Mouse (Mus musculus) liver (tissue): ENCODE measurements around the gene Tyms.
"Not testable (repeated sequence)": the region's sequence is repeated elsewhere in the genome, so short reads cannot be mapped to it uniquely, and the experiment has no call there.

ENCODE experiments used
- DNase-seq: peaks from one replicate; pipeline ENCODE4 v3.0.0-alpha.2; 2020; ENCODE audit warnings: mixed read lengths

Gene Tyms

GRCm38 (mm10) chr5:30098260-30098659, 24.8 kb upstream of the Tyms start:
- DNase-seq = no peak

- DNase-seq = no peak
Observed at GRCm38 (mm10) chr5:30095731-30096130, 22.3 kb upstream of the Tyms start.

GRCm38 (mm10) chr5:30094399-30094798, 21.0 kb upstream of the Tyms start:
- DNase-seq = no peak

GRCm38 (mm10) chr5:30092701-30093100, 19.3 kb upstream of the Tyms start:
- peak; percentile 25 for DNase-seq

- no peak for DNase-seq
Observed at GRCm38 (mm10) chr5:30072377-30072776, 1.0 kb downstream of the Tyms start.

DNA sequence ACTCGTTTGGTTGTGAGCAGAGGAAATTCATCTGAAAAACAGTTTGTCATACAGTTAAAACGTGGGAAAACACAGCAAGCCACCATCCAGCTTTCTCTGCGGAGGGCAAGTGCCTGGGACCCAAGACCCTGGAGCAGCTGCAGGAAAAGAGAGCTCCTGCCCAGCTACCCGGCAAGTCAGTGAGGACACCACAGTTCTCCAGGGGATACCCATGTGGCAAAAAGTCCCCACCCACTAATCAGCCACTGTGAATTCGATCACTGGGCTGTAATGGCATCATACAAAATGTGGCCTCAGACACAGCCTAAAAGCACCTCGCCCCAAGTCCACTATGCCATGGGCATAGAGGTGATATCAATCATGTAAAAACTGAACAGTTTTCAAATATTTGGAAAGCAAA, 1.7 kb downstream of the Tyms start:
- no peak for DNase-seq

DNA sequence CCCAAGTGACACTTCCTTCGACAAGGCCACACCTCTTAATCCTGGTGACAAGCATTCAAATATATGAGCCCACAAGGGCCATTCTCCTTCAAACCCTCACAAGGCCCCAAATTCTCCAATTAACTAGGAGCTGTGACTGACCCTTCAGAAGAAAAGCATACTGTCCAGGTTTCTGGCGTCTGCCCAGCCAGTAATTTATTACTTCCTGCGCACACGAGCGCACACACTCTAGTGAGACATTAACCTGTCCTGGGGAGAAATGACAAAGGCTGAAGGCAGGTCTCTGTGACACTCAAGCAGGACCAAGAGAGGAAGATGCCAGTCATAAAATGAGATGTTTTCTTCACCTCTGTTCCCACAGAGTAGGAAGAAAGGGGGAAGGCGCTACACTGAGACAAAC, 5.7 kb downstream of the Tyms start:
- DNase-seq = no peak

DNA sequence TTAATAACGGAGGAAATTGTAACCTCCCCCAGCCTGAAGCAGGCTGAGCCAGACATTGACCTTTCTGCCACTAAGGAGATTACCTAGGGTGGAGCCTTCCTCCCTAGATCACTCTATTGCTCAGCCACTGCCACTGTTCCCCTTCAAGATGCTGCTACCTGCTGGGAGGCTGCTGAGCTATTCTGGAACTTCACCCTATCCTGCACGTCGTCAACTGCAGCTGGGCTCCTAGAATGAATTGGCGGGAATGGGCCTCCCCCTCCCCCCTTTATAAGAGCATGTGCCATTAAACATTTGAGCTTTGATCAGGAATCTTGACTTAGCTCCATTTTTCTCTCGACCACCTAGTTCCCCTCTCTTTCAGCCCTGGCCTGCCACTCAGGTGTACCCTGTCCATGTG, 13.8 kb downstream of the Tyms start:
- DNase-seq = not testable (repeated sequence)

- no peak for DNase-seq
Observed at GRCm38 (mm10) chr5:30058216-30058731, 15.1 kb downstream of the Tyms start.

- DNase-seq = not testable (repeated sequence)
Observed at GRCm38 (mm10) chr5:30039841-30040240, 33.6 kb downstream of the Tyms start.

- DNase-seq = not testable (repeated sequence)
Observed at GRCm38 (mm10) chr5:30039324-30039723, 34.1 kb downstream of the Tyms start.

GRCm38 (mm10) chr5:30037111-30037510, 36.3 kb downstream of the Tyms start:
- DNase-seq = not testable (repeated sequence)

DNA sequence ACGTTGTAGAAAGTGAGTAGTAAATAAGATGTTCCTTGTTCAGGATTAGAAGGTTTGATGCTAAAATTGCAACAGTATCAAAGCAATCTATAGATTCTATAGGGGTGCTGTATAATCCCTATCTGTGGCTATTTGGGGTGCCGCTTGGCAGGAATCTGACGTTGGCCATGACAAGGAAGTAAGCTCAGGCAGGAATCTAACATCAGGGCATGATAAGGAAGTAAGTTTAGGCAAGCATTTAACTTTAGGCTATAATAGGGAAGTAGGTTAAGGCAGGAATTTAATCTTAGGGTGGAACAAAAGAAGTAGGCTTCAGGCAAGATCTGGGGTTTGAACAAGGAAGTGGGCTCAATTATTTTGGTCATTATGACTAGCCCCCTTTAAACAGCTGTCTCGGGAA, 37.6 kb downstream of the Tyms start:
- not testable (repeated sequence) for DNase-seq

DNA sequence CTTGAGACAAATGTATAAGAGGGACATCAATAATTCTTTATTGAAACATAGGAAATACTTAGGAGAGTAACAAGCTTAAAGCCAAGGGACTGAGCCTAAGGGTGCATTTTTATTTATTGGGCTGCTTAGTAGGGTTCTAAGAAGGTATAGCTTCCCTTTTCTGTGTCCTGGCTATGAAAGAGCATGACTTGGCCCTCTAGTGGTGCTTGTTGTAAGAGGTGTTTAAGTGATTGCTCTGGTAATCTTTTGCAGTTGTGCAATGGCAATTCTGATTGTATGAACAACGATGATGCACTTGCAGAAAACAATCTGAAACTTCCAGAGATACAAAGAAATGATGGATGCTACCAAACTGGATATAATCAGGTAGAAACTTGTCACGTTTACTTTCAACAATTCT, 58.8 kb downstream of the Tyms start:
- DNase-seq = no peak

GRCm38 (mm10) chr5:30012726-30013503, 60.5 kb downstream of the Tyms start, which contains the start of gene Il6:
Gene Il6, plus strand, starts transcription at chr5:30013114.
- peak; percentile 53 for DNase-seq
